Mouse (Mus musculus) embryonic stem cell, embryonic (primary cell): Measurements from ENCODE around the gene Tagap.

Source experiments
- CTCF ChIA-PET, 4 experiments: fragments of 300-600 bp in 2 of 4; fragments of 350-600 bp in 2 of 4; sonication (Branson Sonifier 250); formaldehyde crosslinking; loops; one replicate each; lab custom pipeline; 2022; ENCODE audit warnings: inconsistent platforms in 2 of 4; lab: Charles Lee
- POLR2A ChIA-PET, 4 experiments: fragments of 300-600 bp in 2 of 4; fragments of 350-600 bp in 2 of 4; sonication (Branson Sonifier 250); formaldehyde crosslinking; loops; one replicate each; lab custom pipeline; 2022; ENCODE audit warnings: antibody characterized with exemption in 4 of 4, inconsistent platforms in 1 of 4; lab: Charles Lee

Tagap gene

GRCm38 (mm10) chr17:7925413-7926160 is at the start of gene Tagap:
TSS of gene Tagap (plus strand) at chr17:7926000.
- ChIA-PET CTCF (no interaction called here), POLR2A (no interaction called here)

DNA sequence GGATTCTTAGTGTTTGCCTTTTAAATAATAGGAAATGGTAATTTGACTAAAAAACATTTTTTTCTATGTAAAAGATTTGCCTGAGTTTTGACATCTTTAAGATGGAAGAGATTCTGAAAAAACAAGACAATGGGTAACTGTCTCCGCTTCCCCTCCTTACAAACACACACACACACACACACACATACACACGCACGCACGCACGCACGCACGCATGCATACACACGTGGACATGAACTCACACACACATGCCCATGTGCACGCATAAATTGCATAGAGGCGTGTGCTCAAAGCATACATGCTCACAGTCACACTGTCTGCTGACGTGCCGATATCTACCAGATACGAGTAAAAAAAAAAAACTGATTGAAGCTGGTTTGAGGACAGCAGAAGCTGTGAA is 49.3 kb upstream of the Tagap start:
- ChIA-PET POLR2A (no interaction called here), CTCF (interaction anchor here in 1 of 4 experiments (0.7 kb wide), 1 partner anchor 23 kb away, joined by 4 read pairs; no protein-coding TSS in a partner anchor)

GRCm38 (mm10) chr17:7877191-7877764 is 48.5 kb upstream of the Tagap start:
- ChIA-PET POLR2A (no interaction called here), CTCF (interaction anchor here in 1 of 4 experiments (0.7 kb wide), 1 partner anchor 23 kb away, joined by 4 read pairs; no protein-coding TSS in a partner anchor)

DNA sequence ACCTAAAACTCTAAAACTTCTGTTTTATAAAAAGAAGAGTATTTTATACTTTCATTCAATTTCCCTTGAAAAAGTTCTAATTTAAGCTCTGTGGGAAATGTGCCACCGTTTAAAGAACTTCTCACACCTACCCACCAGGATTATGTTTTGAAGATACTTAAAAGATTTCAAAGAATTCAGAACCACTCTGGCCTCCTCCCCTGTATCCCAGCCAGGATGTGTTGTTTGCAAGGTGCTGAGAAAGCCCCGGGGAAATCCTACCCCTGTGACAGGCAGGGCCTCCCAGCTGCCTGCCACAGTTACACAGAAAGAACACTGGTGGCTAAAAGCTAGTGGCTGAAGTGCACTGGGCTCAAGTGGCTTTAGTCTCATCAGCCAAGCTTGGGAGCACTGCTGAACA is 47.9 kb upstream of the Tagap start:
- POLR2A ChIA-PET: interaction anchor here in 1 of 4 experiments (0.8 kb wide), 1 partner anchor 18 kb away, joined by 3 read pairs; no protein-coding TSS in a partner anchor
- CTCF ChIA-PET: interaction anchor here in 1 of 4 experiments (0.6 kb wide), 1 partner anchor 12 kb away, joined by 3 read pairs; no protein-coding TSS in a partner anchor

DNA sequence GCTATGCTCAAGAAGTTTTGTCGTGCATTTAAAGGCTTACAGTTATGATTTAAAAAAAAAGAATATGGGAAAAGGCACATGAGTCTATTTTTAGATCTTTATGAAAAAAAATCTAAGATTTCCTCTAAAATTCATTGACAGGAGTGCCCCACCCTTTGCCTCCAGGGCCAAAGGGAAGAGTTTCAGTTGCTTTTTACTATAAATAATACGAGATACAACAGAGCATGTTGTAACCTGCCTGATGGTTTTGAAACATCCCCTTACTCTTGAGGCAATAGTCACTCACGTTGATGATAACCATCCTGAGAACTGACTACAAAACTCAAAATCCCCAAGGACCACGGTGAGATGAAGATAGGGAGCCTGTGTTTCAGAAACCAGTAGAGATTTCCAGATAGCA is 46.3 kb upstream of the Tagap start:
- ChIA-PET CTCF (interaction anchor here in 2 of 4 experiments (0.6 to 1.8 kb wide), 2 partner anchors 11 to 713 kb away, joined by 3 to 4 read pairs; no protein-coding TSS in a partner anchor), POLR2A (interaction anchor here in 1 of 4 experiments (1.1 kb wide), 1 partner anchor 45 kb away, joined by 3 read pairs; no protein-coding TSS in a partner anchor)

GRCm38 (mm10) chr17:7883126-7883525 is 42.7 kb upstream of the Tagap start:
- ChIA-PET CTCF (no interaction called here), POLR2A (no interaction called here)

DNA sequence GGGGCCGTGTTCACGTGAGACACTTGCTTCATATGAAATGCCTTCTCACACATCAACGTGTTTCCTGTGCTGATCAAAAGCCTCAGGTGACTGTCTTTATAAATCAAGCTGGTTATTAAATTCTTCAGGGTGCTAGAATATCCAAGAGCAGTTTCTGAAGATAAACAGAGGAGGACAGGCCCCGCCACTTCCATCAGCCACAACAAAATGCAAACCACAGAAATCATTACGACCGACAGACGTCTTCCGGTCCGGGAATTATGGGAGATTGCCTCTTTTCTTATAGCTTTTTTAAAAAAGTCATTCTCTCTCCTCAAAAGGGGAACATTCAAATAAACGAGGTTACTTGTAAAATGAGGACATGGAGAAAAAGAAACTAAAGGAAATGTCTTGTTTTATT is 41.2 kb upstream of the Tagap start:
- ChIA-PET CTCF (interaction anchor here in 1 of 4 experiments (1.1 kb wide), 1 partner anchor 21 kb away, joined by 3 read pairs; no protein-coding TSS in a partner anchor), POLR2A (no interaction called here)

GRCm38 (mm10) chr17:7887071-7887815 is 38.6 kb upstream of the Tagap start:
- ChIA-PET CTCF (interaction anchor here in 1 of 4 experiments (0.6 kb wide), 1 partner anchor 59 kb away, joined by 3 read pairs; no protein-coding TSS in a partner anchor), POLR2A (interaction anchor here in 1 of 4 experiments (0.6 kb wide), 1 partner anchor 537 kb away, joined by 3 read pairs; no protein-coding TSS in a partner anchor)

GRCm38 (mm10) chr17:7888291-7888690 is 37.5 kb upstream of the Tagap start:
- POLR2A ChIA-PET: no interaction called here
- CTCF ChIA-PET: no interaction called here

GRCm38 (mm10) chr17:7889026-7889425 is 36.8 kb upstream of the Tagap start:
- ChIA-PET CTCF (no interaction called here), POLR2A (no interaction called here)

GRCm38 (mm10) chr17:7892676-7893075 is 33.1 kb upstream of the Tagap start:
- CTCF ChIA-PET: interaction anchor here in 1 of 4 experiments (0.6 kb wide), 1 partner anchor 295 kb away, joined by 3 read pairs; no protein-coding TSS in a partner anchor
- POLR2A ChIA-PET: no interaction called here

GRCm38 (mm10) chr17:7894094-7894493 is 31.7 kb upstream of the Tagap start:
- POLR2A ChIA-PET: no interaction called here
- CTCF ChIA-PET: no interaction called here

DNA sequence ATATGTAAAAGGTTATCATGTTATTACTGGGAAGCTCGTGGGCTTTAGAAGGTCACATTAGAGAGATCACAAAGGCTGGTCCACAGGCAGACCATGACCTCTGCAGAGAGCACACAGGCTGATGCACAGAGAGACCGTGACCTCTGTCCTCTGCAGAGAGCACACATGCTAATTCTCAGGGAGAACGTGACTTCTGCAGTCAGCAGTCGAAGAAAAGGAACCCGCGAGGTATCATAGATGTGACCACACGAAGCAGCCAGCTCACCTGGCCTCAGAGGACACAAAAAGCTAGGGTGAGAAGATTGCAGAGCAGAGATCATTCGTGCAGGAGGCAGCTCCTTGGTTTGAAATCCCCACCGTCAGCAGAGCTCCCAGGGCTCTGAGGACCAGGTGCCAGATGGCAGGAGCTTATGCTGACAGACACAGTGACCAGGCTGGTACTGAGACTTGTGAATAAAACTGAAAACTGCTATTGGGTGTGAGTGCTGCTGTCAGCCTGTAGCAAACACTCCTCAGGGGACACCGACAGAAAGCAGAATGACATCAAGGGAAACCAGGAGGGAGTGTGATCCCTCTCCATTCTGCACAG is 29.7 kb upstream of the Tagap start:
- ChIA-PET CTCF (no interaction called here), POLR2A (interaction anchor here in 1 of 4 experiments (0.9 kb wide), 1 partner anchor 18 kb away, joined by 3 read pairs; no protein-coding TSS in a partner anchor)

DNA sequence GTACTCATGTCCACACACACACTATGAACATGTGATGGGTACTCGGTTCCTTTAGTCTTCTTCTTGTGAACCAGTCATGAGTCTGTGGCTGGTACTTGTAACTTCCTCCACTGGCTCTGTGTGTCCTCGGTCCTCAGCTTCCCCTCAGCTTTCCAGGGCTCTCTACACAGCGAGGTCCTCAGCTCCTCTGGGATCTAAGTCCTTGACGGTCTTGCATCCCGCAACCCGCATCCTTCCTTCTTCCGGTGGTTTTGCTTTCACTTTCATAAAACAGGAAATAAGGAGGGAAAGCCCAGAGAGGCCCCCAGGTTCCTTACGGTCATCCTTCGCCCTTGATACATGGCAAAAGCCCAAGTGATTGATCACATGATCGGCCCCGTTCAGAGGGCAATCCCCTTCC is 28.7 kb upstream of the Tagap start:
- ChIA-PET POLR2A (interaction anchor here in 1 of 4 experiments (0.6 kb wide), 1 partner anchor 1155 kb away, joined by 4 read pairs; no protein-coding TSS in a partner anchor), CTCF (interaction anchor here in 1 of 4 experiments (0.6 kb wide), 1 partner anchor 30 kb away, joined by 3 read pairs; no protein-coding TSS in a partner anchor)

- POLR2A ChIA-PET: interaction anchor here in 1 of 4 experiments (0.6 kb wide), 1 partner anchor 1155 kb away, joined by 4 read pairs; no protein-coding TSS in a partner anchor
- CTCF ChIA-PET: interaction anchor here in 1 of 4 experiments (0.6 kb wide), 1 partner anchor 30 kb away, joined by 3 read pairs; no protein-coding TSS in a partner anchor
Measured at GRCm38 (mm10) chr17:7897756-7898155, 28.0 kb upstream of the Tagap start.

- POLR2A ChIA-PET: no interaction called here
- CTCF ChIA-PET: interaction anchor here in 1 of 4 experiments (1.6 kb wide), 1 partner anchor 29 kb away, joined by 8 read pairs; no protein-coding TSS in a partner anchor
Measured at GRCm38 (mm10) chr17:7899233-7899632, 26.6 kb upstream of the Tagap start.

DNA sequence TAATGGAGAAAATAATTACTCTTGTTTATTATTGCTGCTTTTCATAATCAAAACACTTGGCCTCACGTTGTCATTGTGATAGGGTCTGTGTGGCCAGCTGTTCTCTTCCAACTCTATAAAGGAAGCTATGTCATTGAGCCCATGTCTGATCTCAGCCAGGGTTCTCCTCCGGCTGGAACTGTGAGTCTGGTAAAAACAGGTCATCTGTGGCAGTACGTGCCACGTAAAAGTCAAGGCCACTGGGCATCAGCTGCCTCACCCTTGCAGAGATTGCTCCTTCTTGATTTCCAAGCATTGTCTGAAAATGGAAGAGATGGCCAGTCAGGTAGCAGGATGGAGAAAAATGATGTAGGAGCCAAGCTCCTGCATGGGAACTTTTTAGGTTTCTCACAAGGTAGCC is 25.8 kb upstream of the Tagap start:
- CTCF ChIA-PET: interaction anchor here in 2 of 4 experiments (0.6 to 1.6 kb wide), 2 partner anchors 23 to 29 kb away, joined by 4 to 8 read pairs; no protein-coding TSS in a partner anchor
- POLR2A ChIA-PET: no interaction called here

DNA sequence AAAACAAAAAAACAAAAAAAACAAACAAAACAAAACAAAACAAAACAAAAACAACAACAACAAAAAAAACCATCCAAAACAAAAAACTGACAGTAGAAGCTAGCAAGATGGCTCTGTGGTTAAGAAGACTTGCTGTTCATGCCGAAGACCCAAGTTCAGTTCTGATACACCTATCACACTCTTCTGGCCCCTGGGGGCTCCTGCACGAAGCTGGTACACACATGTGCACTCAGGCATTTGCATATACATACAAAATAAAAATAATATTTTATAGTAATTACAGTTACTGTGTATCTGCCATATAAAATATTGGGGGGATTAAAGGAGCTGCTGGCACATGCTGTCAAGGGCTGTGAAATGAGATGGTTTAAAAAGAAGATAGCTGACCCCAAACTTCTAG is 24.3 kb upstream of the Tagap start:
- ChIA-PET POLR2A (no interaction called here), CTCF (no interaction called here)
